In the genomic region with DNA sequence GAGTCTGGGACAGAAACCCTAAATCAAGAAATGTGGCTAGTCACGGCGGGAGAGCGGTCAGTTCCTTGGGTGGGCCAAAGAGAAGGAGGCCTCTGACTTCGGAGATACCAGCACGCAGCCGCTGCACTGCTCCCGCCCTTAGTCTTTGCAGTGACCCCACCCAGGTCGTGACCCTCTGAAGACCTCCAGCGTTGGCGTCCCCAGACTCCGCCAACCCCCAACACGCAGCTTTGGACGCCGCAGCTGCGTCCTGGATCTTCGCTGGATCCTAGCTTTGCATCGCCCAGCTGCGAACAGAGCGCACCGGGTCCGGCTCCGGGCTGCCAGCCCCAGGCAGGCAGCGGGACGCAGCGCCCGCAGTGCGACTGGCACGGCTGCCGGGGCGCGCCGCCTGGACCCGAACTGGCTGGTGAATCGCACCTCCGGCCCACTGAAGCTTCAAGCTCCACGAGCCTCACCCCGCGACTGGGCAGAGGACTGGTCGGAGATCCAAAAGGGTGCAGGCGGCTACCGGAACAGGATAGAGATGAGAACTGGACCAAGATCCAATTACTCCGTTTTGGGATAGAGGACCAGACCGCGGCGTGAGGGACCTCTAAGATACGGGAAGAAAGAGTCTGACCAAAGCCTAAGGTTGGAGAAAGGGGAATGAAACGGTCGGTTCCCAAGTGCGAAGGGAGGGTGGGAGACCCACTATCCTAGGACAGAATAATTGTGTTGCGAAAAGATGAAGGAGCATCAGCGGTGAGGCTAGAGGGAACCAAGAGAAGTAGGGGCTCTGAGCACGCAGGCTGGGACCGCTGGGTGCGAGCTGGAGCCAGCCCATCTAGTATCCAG, we compare ENCODE assay signal across 7 mouse cellular contexts. TPM values are rescaled to one million over a fixed set of nuclear protein-coding genes. Genes with fewer than 3 reads are reported as not detected.
A peak's percentile ranks its signal among the peaks of the same experiment; 100 is the strongest.
DNase-seq lines count a peak whose midpoint lies in the region; ATAC-seq and TF ChIP-seq lines count a peak whose summit lies in the region.

No protein-coding gene starts in this region.

- ATAC-seq in liver, embryonic 11.5 days (replicated peaks; ENCODE audit: low FRiP score) = no peak
- ATAC-seq in embryonic facial prominence, embryonic 12.5 days (ENCODE audit: insufficient number of reproducible peaks, insufficient read depth, low FRiP score, low TSS enrichment) = no peak
- ATAC-seq in intestine, embryonic 15.5 days = no peak

- no peaks in the 10 kb centered on the region for H3K79me2 ChIP-seq in myocyte (ENCODE audit: control insufficient read depth, insufficient read depth)

- peak overlapping the region; percentile 87 for H3K4me2 ChIP-seq in liver, embryonic 11.5 days
- H3K4me2 ChIP-seq in embryonic facial prominence, embryonic 12.5 days (replicated peaks) = peak overlapping the region; percentile 97
- H3K4me2 ChIP-seq in intestine, embryonic 15.5 days (replicated peaks) = peak overlapping the region; percentile 99
- H3K4me2 ChIP-seq in myocyte (ENCODE audit: low read depth) = peak overlapping the region; percentile 5

- H3K4me1 ChIP-seq in liver, embryonic 11.5 days (replicated peaks; ENCODE audit: control insufficient read depth, insufficient read depth, low read length) = peaks cover 18% of the 10 kb centered on the region
- peaks cover 19% of the 10 kb centered on the region for H3K4me1 ChIP-seq in embryonic facial prominence, embryonic 12.5 days
- peaks cover 22% of the 10 kb centered on the region for H3K4me1 ChIP-seq in intestine, embryonic 15.5 days (replicated peaks)

- H3K36me3 ChIP-seq in liver, embryonic 11.5 days (ENCODE audit: control insufficient read depth, insufficient read depth, low read length) = no peaks in the 10 kb centered on the region
- H3K36me3 ChIP-seq in embryonic facial prominence, embryonic 12.5 days = no peaks in the 10 kb centered on the region
- H3K36me3 ChIP-seq in intestine, embryonic 15.5 days = no peaks in the 10 kb centered on the region
- no peaks in the 10 kb centered on the region for H3K36me3 ChIP-seq in myocyte (ENCODE audit: control insufficient read depth, insufficient read depth)

- no peak overlapping the region for H3K27ac ChIP-seq in liver, embryonic 11.5 days (ENCODE audit: low read depth, low read length)
- no peak overlapping the region for H3K27ac ChIP-seq in embryonic facial prominence, embryonic 12.5 days
- no peak overlapping the region for H3K27ac ChIP-seq in intestine, embryonic 15.5 days

- H3K4me3 ChIP-seq in liver, embryonic 11.5 days (ENCODE audit: low read depth, low read length) = peak overlapping the region; percentile 54
- peak overlapping the region; percentile 70 for H3K4me3 ChIP-seq in embryonic facial prominence, embryonic 12.5 days
- peak overlapping the region; percentile 58 for H3K4me3 ChIP-seq in intestine, embryonic 15.5 days (replicated peaks)
- no peak overlapping the region for H3K4me3 ChIP-seq in myocyte

- no peaks in the 10 kb centered on the region for H3K9me3 ChIP-seq in liver, embryonic 11.5 days (ENCODE audit: control insufficient read depth, low read length)
- H3K9me3 ChIP-seq in embryonic facial prominence, embryonic 12.5 days = no peaks in the 10 kb centered on the region
- no peaks in the 10 kb centered on the region for H3K9me3 ChIP-seq in intestine, embryonic 15.5 days

- DNase-seq in liver, embryonic 11.5 days (ENCODE audit: low spot score) = peak; percentile 43
- no peak for DNase-seq in liver
- peak; percentile 73 for DNase-seq in cerebellum, adult 11-12 months
- DNase-seq in urinary bladder, postnatal 25 days (ENCODE audit: low spot score) = no peak

- TF ChIP-seq POLR2A in myocyte (IDR thresholded peaks at IDR 0.05; ENCODE audit: insufficient read length, low read depth) = no peak

- H3K9ac ChIP-seq in liver, embryonic 11.5 days (ENCODE audit: low read depth, low read length) = no peak overlapping the region
- H3K9ac ChIP-seq in embryonic facial prominence, embryonic 12.5 days = peak overlapping the region; percentile 60; the same call in 1 of the 2 replicates
- H3K9ac ChIP-seq in intestine, embryonic 15.5 days = no peak overlapping the region

- no peak overlapping the region for H3ac ChIP-seq in myocyte (ENCODE audit: control insufficient read depth, insufficient read length)

- H3K27me3 ChIP-seq in liver, embryonic 11.5 days (replicated peaks; ENCODE audit: control insufficient read depth, insufficient read depth, low read length) = peaks cover 58% of the 10 kb centered on the region
- peaks cover 69% of the 10 kb centered on the region for H3K27me3 ChIP-seq in embryonic facial prominence, embryonic 12.5 days
- peaks cover 46% of the 10 kb centered on the region for H3K27me3 ChIP-seq in intestine, embryonic 15.5 days (replicated peaks)
- peaks cover 70% of the 10 kb centered on the region for H3K27me3 ChIP-seq in myocyte (ENCODE audit: control insufficient read depth, insufficient read depth, insufficient read length)

- 1% methylated on average over 54 of the region's 54 CpGs for WGBS in liver, embryonic 11.5 days
- 1% methylated on average over 54 of the region's 54 CpGs for WGBS in embryonic facial prominence, embryonic 12.5 days
- 2% methylated on average over 54 of the region's 54 CpGs for WGBS in intestine, embryonic 15.5 days

TF ChIP-seq in myocyte, 11 proteins besides CTCF, POLR2A, EP300 and RAD21:
- TF ChIP-seq SRF (IDR thresholded peaks at IDR 0.05; ENCODE audit: control insufficient read depth, insufficient read length, low read depth) (no peak), MYOG (IDR thresholded peaks at IDR 0.05; ENCODE audit: control insufficient read depth in 1 of 3, insufficient read depth in 1 of 3, insufficient read length in 2 of 3, low read depth in 2 of 3) (no peak)

RNA-seq across cellular contexts. Expression of a gene that starts 1.0 kb away (rescaled TPM):
- 0.22 TPM in 1 of 2 replicates, not detected in the other for polyA plus RNA-seq in liver, embryonic 11.5 days (2014; fragmentation: Nextera tagmentation; extraction: Ambion mirVana)
- 1.5 and 2.4 TPM in 2 replicates for polyA plus RNA-seq in embryonic facial prominence, embryonic 12.5 days (2016; fragmentation: Nextera tagmentation; extraction: Ambion mirVana)
- polyA plus RNA-seq in intestine, embryonic 15.5 days (2015; fragmentation: Nextera tagmentation; extraction: Ambion mirVana) = 0.47 and 0.65 TPM in 2 replicates
- 0.08 TPM for polyA plus RNA-seq in myocyte (2012; fragmentation: generic; extraction: Trizol)

RNA-seq across cellular contexts. Expression of a gene that starts 1.2 kb away (rescaled TPM):
- polyA plus RNA-seq in liver, embryonic 11.5 days (2014; fragmentation: Nextera tagmentation; extraction: Ambion mirVana) = not detected in 2 replicates
- not detected in 2 replicates for polyA plus RNA-seq in embryonic facial prominence, embryonic 12.5 days (2016; fragmentation: Nextera tagmentation; extraction: Ambion mirVana)
- not detected in 2 replicates for polyA plus RNA-seq in intestine, embryonic 15.5 days (2015; fragmentation: Nextera tagmentation; extraction: Ambion mirVana)
- 0.02 TPM for polyA plus RNA-seq in myocyte (2012; fragmentation: generic; extraction: Trizol)

RNA-seq across cellular contexts. Expression of a gene that starts 48.9 kb away (rescaled TPM):
- 151 and 174 TPM in 2 replicates for polyA plus RNA-seq in liver, embryonic 11.5 days (2014; fragmentation: Nextera tagmentation; extraction: Ambion mirVana)
- 170 and 179 TPM in 2 replicates for polyA plus RNA-seq in embryonic facial prominence, embryonic 12.5 days (2016; fragmentation: Nextera tagmentation; extraction: Ambion mirVana)
- 144 and 149 TPM in 2 replicates for polyA plus RNA-seq in intestine, embryonic 15.5 days (2015; fragmentation: Nextera tagmentation; extraction: Ambion mirVana)
- polyA plus RNA-seq in myocyte (2012; fragmentation: generic; extraction: Trizol) = 78.2 TPM

Comparison
In these comparisons a context has a peak if more than half of its experiments do, and no peak if none do; other contexts are left out.
1. DNase-seq: peak in liver, embryonic 11.5 days (single experiment) and cerebellum, adult 11-12 months (single experiment); none in liver (single experiment) and urinary bladder, postnatal 25 days (single experiment).
2. H3K4me2 ChIP-seq: peak in every context shown above with its lines; median percentile 99 in intestine, embryonic 15.5 days; 97 in embryonic facial prominence, embryonic 12.5 days; 87 in liver, embryonic 11.5 days; 5 in myocyte.